Mouse (Mus musculus): ENCODE measurements around the gene Gm20532. TPM values are rescaled to one million over a fixed set of nuclear protein-coding genes. Genes with fewer than 3 reads are reported as not detected.

The Gm20532 gene
- polyA plus RNA-seq, 1 experiment from 2014 or later = not detected

DNA sequence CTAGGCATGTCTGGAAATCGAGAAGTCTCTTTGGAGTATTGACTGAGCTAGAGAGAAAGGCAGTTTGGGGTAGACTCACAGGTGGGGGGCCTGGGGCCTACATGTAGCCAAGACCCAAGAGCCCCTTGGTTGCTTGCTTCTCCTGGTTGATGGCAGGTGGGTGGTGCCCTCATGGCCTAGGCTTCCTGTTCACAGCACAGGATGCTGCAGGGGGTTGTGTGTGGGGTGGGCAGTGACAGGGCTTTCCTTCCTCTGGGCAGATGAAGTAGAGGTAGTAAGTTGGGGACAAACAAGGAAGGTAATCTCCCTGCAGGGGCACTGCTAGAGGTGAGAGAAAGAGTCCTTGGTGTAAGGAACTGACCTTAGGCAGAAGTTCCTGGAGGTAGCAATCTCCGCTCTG, 34.4 kb upstream of the Gm20532 start:
- no peak overlapping the region for H3K4me3 ChIP-seq
- WGBS = 88% methylated on average over 2 of the region's 2 CpGs
- no peak for ATAC-seq (ENCODE audit: low read depth)

DNA sequence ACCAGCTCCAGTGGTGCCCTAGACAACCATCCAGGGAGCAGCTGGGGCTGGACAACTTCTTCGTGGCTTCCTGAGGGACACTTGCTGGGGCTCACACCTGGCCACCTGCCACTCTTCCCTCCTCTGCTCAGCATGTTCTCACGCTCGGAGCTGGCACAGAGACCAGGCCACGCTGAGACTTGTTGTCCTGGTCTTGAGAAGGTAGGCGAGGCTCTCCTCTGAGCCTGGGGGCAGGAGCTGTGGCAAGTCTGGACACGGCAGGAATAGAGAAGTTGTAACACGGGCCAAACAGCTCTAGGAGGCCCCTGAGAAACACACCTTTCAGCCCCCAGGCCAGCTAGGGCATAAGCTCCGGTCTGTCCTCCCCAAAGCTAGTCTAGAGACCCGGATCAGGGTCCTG, 32.5 kb upstream of the Gm20532 start:
- no peak overlapping the region for H3K27ac ChIP-seq (replicated peaks)
- no peak for ATAC-seq (ENCODE audit: low read depth)
- no peak overlapping the region for H3K4me2 ChIP-seq
- no peaks in the 10 kb centered on the region for H3K36me3 ChIP-seq
- peaks cover 21% of the 10 kb centered on the region for H3K4me1 ChIP-seq (replicated peaks)
- H3K9ac ChIP-seq = no peak overlapping the region
- no peak overlapping the region for H3K4me3 ChIP-seq
- no peaks in the 10 kb centered on the region for H3K9me3 ChIP-seq
- 84% methylated on average over 9 of the region's 9 CpGs for WGBS
- H3K27me3 ChIP-seq = no peaks in the 10 kb centered on the region

More for the DNA sequence above, 34.4 kb upstream of the Gm20532 start:
- Histone ChIP-seq H3K27ac (replicated peaks) (no peak overlapping the region), H3K27me3 (no peaks in the 10 kb centered on the region), H3K36me3 (no peaks in the 10 kb centered on the region), H3K9ac (no peak overlapping the region), H3K4me1 (replicated peaks) (peaks cover 34% of the 10 kb centered on the region), H3K9me3 (no peaks in the 10 kb centered on the region), H3K4me2 (no peak overlapping the region)

DNA sequence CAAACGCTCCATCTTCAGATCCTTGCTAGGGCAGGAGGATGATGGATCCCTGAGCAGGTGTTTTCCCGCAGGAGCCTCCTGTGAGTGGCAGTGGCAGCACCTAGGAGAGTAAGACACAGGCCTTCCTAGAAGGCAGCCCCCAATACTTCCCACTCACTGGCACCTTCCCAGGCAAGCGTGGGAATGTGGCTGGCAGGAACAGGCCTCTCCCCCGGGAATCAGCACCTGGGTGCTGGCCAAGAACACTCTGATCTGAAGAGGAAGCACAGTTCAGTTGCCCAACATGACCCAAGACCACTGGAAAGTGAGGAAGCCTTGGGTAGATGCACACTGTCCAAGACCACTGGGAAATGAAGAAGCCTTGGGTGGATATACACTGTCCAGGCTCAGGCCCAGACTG, 31.4 kb upstream of the Gm20532 start:
- H3K4me1 ChIP-seq (replicated peaks) = peaks cover 14% of the 10 kb centered on the region
- H3K4me3 ChIP-seq = no peak overlapping the region
- H3K4me2 ChIP-seq = no peak overlapping the region
- no peaks in the 10 kb centered on the region for H3K27me3 ChIP-seq
- ATAC-seq (ENCODE audit: low read depth) = no peak
- no peaks in the 10 kb centered on the region for H3K36me3 ChIP-seq
- H3K9ac ChIP-seq = no peak overlapping the region
- 85% methylated on average over 4 of the region's 4 CpGs for WGBS
- no peak overlapping the region for H3K27ac ChIP-seq (replicated peaks)
- no peaks in the 10 kb centered on the region for H3K9me3 ChIP-seq

DNA sequence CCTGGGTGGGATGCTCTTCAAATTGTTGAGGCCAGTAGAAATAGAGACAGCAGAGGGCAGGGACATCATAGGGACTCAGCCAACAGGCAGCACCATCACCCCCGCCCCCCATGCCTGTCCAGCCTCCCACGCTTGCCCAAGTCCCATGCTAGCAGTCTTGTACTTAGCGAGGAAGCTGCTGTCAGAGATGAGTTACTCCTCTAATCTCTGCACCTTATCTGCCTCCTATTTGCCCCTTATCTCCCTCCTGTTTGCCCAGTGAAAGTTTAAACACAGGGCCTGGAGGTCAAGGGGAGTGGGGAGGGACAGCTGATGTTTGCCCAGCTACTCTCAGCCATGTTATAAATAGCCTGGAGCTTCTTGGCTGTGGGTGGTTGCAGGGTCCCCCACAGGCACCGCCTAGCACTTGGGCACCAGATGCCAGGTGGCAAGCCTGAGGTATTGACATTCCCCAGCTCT, 29.9 kb upstream of the Gm20532 start:
- no peak for ATAC-seq (ENCODE audit: low read depth)
- Histone ChIP-seq H3K9ac (no peak overlapping the region), H3K9me3 (no peaks in the 10 kb centered on the region), H3K4me3 (no peak overlapping the region), H3K27me3 (no peaks in the 10 kb centered on the region), H3K36me3 (no peaks in the 10 kb centered on the region), H3K4me1 (replicated peaks) (peaks cover 20% of the 10 kb centered on the region), H3K4me2 (no peak overlapping the region), H3K27ac (replicated peaks) (no peak overlapping the region)
- 70% methylated on average over 4 of the region's 4 CpGs for WGBS

DNA sequence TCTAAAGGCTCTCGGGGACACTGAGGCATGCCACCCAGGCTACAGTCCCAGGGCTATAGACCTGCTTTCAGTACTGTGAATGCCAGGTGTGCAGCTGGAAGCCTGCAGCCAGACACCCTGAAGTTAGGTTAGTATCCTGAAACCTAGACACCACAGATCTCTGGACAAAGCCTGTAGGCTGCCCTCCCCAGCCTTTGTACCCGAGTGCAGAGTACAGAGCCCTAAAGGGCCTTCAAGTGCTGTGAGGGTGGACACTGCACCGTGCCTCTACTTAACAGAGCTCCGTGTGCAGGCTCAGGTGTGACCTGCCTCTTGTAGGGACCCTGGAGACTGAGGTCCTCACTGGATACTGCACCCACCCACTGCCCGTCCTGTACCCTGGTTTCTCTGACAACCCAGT, 25.9 kb upstream of the Gm20532 start:
- Histone ChIP-seq H3K9ac (no peak overlapping the region), H3K4me2 (no peak overlapping the region), H3K27ac (replicated peaks) (no peak overlapping the region), H3K27me3 (no peaks in the 10 kb centered on the region), H3K9me3 (no peaks in the 10 kb centered on the region), H3K4me3 (no peak overlapping the region), H3K36me3 (no peaks in the 10 kb centered on the region), H3K4me1 (replicated peaks) (peaks cover 24% of the 10 kb centered on the region)
- ATAC-seq (ENCODE audit: low read depth) = no peak
- WGBS = 76% methylated on average over 5 of the region's 5 CpGs

DNA sequence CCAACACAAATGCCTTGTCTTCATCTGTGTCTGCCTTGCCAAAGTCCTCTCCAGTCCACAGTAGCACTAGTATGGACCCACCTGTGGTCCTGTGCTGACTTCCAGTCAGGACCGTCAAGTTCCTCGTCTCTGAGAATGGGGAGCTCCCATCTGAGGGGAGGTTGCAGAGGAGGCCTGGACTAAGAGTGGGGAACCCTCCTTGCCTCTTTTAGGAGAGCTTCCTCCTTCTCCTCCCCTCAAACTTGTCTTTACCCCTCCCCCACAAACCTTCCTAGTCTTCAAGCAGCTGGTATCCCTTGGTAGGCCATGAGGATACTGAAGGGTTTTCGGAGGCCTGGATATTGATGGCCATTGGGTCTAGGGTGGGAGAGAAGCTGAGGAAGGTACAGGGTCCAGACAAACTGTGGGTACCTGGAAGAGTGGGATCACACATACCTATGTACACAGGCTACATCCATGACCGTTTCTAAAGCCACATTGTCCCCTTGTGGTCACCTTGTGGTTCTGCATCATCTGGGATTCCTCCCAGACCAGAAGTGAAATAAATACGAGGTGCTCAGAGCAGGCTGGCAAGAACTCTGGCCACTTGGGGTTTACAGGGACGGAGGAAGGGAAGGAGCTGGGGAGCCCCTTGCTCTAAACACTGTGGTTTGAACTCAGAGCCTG, 25.0 kb upstream of the Gm20532 start:
- H3K4me2 ChIP-seq = no peak overlapping the region
- peak; percentile 83 for ATAC-seq (ENCODE audit: low read depth)
- peaks cover 24% of the 10 kb centered on the region for H3K4me1 ChIP-seq (replicated peaks)
- WGBS = 48% methylated on average over 6 of the region's 6 CpGs
- no peak overlapping the region for H3K27ac ChIP-seq (replicated peaks)
- no peak overlapping the region for H3K9ac ChIP-seq
- H3K36me3 ChIP-seq = no peaks in the 10 kb centered on the region
- H3K4me3 ChIP-seq = no peak overlapping the region
- no peaks in the 10 kb centered on the region for H3K27me3 ChIP-seq
- H3K9me3 ChIP-seq = no peaks in the 10 kb centered on the region

DNA sequence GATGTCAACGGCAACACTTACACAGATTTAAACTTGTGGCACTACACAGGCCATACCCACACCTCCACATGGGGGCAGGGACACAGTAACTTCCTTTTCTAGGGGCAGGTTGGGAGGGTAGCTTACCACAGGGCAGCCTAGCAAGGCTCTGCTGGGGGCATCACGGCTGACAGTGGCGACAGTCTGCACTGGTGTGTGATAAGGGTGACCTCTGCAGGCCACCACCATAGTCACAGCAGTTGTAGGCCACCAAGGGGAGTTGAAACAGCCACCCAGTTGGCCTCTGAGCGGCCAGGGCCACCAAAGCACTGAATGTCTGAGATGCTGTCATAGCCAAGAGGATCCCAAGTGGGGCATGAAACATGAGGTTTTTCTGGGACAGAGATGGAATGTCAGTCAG, 20.2 kb upstream of the Gm20532 start:
- H3K27ac ChIP-seq (replicated peaks) = no peak overlapping the region

DNA sequence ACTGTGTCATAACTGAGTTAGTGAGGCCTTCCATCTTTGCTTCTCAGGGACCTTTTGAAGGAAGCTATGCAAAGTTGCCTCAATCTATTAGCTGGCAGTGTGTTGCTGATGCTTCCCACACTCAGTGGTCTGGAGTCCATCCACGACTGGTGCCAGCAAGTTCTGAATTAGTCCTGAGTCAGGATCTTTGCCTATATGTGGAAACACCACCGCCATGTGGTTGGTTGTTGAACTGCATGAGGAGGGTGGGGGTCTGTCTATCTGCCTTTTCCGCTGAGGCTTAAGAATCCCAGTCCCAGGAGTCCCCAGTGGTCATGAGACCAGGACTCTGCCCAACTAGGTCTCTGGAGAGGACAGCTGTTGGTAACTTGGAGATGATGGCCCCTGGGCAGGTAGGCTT, 16.4 kb upstream of the Gm20532 start:
- H3K27me3 ChIP-seq = no peaks in the 10 kb centered on the region
- H3K27ac ChIP-seq (replicated peaks) = no peak overlapping the region
- ATAC-seq (ENCODE audit: low read depth) = no peak
- no peak overlapping the region for H3K4me3 ChIP-seq
- no peaks in the 10 kb centered on the region for H3K36me3 ChIP-seq
- WGBS = 11% methylated on average over 3 of the region's 3 CpGs
- H3K4me1 ChIP-seq (replicated peaks) = peaks cover 15% of the 10 kb centered on the region
- no peak overlapping the region for H3K9ac ChIP-seq
- H3K9me3 ChIP-seq = no peaks in the 10 kb centered on the region
- H3K4me2 ChIP-seq = no peak overlapping the region

More for the DNA sequence above, 20.2 kb upstream of the Gm20532 start:
- 0 out of 2 replicates have a peak overlapping the region, but pooled peaks have one; percentile 1 for H3K9ac ChIP-seq
- H3K4me3 ChIP-seq = no peak overlapping the region
- ATAC-seq (ENCODE audit: low read depth) = peak; percentile 48; the same call in 1 of the 2 replicates
- 21% methylated on average over 4 of the region's 4 CpGs for WGBS
- no peaks in the 10 kb centered on the region for H3K27me3 ChIP-seq
- H3K4me2 ChIP-seq = no peak overlapping the region
- no peaks in the 10 kb centered on the region for H3K9me3 ChIP-seq
- no peaks in the 10 kb centered on the region for H3K36me3 ChIP-seq
- H3K4me1 ChIP-seq (replicated peaks) = peaks cover 8% of the 10 kb centered on the region

DNA sequence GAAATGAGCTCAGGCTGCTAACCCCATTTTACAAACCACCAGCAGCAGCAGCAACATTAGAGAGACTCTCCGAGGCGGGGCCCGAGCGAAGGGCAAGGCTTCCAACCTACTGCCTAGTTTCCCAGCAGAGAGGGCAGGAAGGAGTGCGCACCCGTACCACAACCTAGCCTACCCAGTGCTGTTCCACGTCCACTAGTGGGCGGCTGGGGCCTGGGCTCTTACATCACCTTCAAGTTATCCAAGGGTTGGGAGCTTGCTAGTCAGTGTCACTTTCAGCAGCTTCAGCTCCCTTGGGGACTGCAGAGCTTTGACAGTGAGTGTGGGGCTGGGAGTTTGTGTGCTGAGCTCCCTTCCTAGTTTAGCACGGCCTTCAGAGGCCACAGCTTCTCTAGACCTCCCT, 15.0 kb upstream of the Gm20532 start:
- Histone ChIP-seq H3K27ac (replicated peaks) (0 out of 2 replicates have a peak overlapping the region, but pooled peaks have one; percentile 9), H3K9me3 (no peaks in the 10 kb centered on the region), H3K9ac (no peak overlapping the region), H3K4me3 (no peak overlapping the region), H3K4me2 (no peak overlapping the region), H3K36me3 (no peaks in the 10 kb centered on the region), H3K4me1 (replicated peaks) (peaks cover 15% of the 10 kb centered on the region), H3K27me3 (no peaks in the 10 kb centered on the region)
- ATAC-seq (ENCODE audit: low read depth) = no peak
- 70% methylated on average over 9 of the region's 9 CpGs for WGBS

DNA sequence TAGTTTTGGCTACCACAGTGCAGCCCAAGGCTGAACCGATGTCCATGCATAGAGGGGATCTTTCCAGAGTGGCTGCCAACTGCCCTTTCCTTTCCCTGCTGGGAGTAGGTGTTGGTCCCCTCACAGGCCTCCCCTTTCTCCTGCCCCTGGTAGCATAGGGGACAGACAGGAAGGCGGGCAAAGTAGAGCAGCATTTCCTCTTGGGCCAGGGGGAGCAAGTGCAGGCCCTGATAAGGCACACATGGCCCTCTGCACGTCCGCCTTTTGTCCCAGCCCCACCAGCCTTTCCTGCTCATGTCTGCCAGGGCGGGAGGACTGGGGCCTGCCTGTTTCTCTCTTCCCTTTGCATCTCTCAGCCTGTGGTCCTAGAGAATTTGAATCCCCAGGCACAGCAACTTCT, 14.6 kb upstream of the Gm20532 start:
- H3K4me3 ChIP-seq = no peak overlapping the region
- peaks cover 15% of the 10 kb centered on the region for H3K4me1 ChIP-seq (replicated peaks)
- no peaks in the 10 kb centered on the region for H3K36me3 ChIP-seq
- no peak for ATAC-seq (ENCODE audit: low read depth)
- no peak overlapping the region for H3K9ac ChIP-seq
- 0 out of 2 replicates have a peak overlapping the region, but pooled peaks have one; percentile 33 for H3K27ac ChIP-seq (replicated peaks)
- 66% methylated on average over 5 of the region's 5 CpGs for WGBS
- H3K27me3 ChIP-seq = no peaks in the 10 kb centered on the region
- no peak overlapping the region for H3K4me2 ChIP-seq
- no peaks in the 10 kb centered on the region for H3K9me3 ChIP-seq

DNA sequence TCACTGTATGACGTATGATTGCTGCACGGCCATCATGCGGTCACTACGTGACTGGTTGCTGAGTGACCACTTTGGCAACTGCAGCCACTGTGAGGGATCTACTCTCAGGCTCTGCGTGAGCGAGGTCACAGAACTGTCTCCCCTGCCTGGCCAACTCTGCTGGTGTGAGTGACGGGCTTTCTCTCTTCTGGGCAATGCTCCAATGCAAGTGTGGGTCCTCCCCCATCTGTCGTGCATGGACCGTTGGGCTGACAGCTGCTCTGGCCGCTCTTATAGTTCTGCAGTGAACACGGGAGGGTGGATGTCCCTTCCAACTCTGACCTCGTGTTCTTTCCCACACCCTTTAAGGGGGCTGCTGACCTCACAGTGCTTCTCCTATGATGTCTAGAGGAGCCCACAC, 13.0 kb upstream of the Gm20532 start:
- Histone ChIP-seq H3K4me2 (no peak overlapping the region), H3K9ac (no peak overlapping the region), H3K9me3 (no peaks in the 10 kb centered on the region), H3K36me3 (no peaks in the 10 kb centered on the region), H3K4me1 (replicated peaks) (peaks cover 29% of the 10 kb centered on the region), H3K27ac (replicated peaks) (peak overlapping the region; percentile 38; the same call in 1 of the 2 replicates), H3K4me3 (no peak overlapping the region), H3K27me3 (no peaks in the 10 kb centered on the region)
- peak; percentile 45 for ATAC-seq (ENCODE audit: low read depth)
- 49% methylated on average over 12 of the region's 12 CpGs for WGBS

DNA sequence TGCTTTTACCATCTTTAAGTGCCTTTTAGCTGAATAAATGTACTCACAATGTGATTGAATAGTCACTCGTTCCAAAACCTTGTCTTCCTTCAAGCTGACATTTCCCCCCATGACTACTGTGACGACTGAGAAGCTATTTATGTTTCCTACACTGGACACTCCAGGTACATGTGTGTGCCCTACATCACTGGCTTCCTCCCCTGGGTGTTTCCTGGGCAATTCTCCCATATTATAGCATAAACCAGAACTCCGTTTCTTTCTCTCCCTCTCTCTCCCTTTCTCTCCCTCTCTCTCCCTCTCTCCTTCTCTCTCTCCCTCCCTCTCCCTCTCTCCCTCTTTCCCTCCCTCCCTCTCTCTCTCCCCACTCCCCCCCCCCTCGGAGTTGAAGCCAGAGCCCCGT, 12.6 kb upstream of the Gm20532 start:
- ATAC-seq (ENCODE audit: low read depth) = no peak
- Histone ChIP-seq H3K9ac (no peak overlapping the region), H3K4me1 (replicated peaks) (peaks cover 31% of the 10 kb centered on the region), H3K4me2 (no peak overlapping the region), H3K27ac (replicated peaks) (peak overlapping the region; percentile 38; the same call in 1 of the 2 replicates), H3K9me3 (no peaks in the 10 kb centered on the region), H3K4me3 (no peak overlapping the region), H3K27me3 (no peaks in the 10 kb centered on the region), H3K36me3 (no peaks in the 10 kb centered on the region)
- 22% methylated on average over 5 of the region's 5 CpGs for WGBS

DNA sequence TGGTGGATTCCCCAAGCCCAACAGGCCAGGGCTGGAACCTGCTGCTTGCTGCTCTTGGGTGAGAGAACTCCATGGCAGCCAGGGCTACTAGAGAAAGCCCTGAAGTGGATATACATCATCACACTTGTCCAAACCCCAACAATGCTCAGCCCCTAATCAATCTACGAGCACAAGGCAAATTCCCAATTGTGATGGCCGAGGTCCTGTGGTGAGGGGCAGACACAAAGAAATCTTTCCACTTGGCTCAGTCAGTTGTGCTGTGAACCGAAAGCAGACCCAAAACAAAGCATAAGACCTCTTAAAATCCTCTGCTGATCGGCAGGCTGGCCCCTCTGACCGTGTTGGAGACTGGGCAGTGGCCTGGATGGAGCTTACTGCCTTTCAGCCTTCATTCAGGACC, 11.6 kb upstream of the Gm20532 start:
- H3K27ac ChIP-seq (replicated peaks) = 0 out of 2 replicates have a peak overlapping the region, but pooled peaks have one; percentile 42
- H3K27me3 ChIP-seq = no peaks in the 10 kb centered on the region
- H3K4me3 ChIP-seq = no peak overlapping the region
- H3K36me3 ChIP-seq = no peaks in the 10 kb centered on the region
- no peaks in the 10 kb centered on the region for H3K9me3 ChIP-seq
- 25% methylated on average over 5 of the region's 5 CpGs for WGBS
- H3K4me1 ChIP-seq (replicated peaks) = peaks cover 31% of the 10 kb centered on the region
- ATAC-seq (ENCODE audit: low read depth) = no peak
- no peak overlapping the region for H3K4me2 ChIP-seq
- H3K9ac ChIP-seq = no peak overlapping the region

Data from neural tube, embryonic 13.5 days (tissue).